ENCODE assay signal across 11 mouse cellular contexts in the genomic region with DNA sequence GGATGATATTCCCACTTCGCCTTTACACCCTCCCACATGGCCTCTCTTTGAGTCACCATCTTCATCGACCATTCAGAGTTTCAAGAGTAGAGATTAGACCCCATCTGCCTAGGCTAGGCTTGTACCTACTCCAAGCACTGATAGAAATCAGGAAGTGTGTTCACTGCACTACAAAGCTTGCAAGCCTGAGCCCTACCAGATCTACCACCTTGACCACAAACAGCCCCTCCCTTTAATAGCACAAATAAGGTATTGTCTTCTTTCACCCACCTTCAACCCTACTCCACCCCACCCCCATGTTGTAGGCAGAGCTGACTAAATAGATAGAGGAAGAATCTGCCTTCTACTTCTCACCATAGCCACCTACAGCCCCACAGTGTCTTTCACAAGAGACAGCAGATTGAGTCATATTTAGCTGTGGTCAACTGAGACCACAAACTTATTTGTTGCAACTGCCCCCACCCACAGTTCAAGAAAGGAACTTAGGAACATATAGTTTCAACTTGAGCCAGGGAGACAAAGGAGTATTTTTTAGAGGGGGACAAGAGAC. TPM values are rescaled to one million over a fixed set of nuclear protein-coding genes. Genes with fewer than 3 reads are reported as not detected.
DNase-seq lines count a peak whose midpoint lies in the region; ATAC-seq and TF ChIP-seq lines count a peak whose summit lies in the region.
"Had no signal": no experiment of that assay in that cellular context is flagged by ENCODE, and none has a peak within 500 bp of the region (broad histone marks: within the 10 kb centered on the region; RNA-seq: fewer than 3 reads in every experiment).

No protein-coding gene starts in this region.

- H3K36me3 ChIP-seq in splenic B cell, adult 2 months (ENCODE audit: control insufficient read depth, insufficient read depth, low read length, poor library complexity, severe bottlenecking): no peaks in the 10 kb centered on the region
- no peaks in the 10 kb centered on the region for H3K36me3 ChIP-seq in intestine, embryonic 16.5 days (ENCODE audit: control insufficient read depth, insufficient read depth, low read length)
- H3K36me3 ChIP-seq: heart, embryonic 15.5 days; neural tube, embryonic 12.5 days had no signal

- peaks cover 66% of the 10 kb centered on the region for H3K4me1 ChIP-seq in bone marrow macrophage, adult 2 months (ENCODE audit: control insufficient read depth, insufficient read depth, low read length)
- no peaks in the 10 kb centered on the region for H3K4me1 ChIP-seq in intestine, embryonic 16.5 days (ENCODE audit: control insufficient read depth, insufficient read depth, low read length)
- H3K4me1 ChIP-seq: heart, embryonic 15.5 days; neural tube, embryonic 12.5 days had no signal

- ATAC-seq in intestine, embryonic 16.5 days: no peak

- TF ChIP-seq CTCF in bone marrow macrophage, adult 2 months (IDR thresholded peaks at IDR 0.05; ENCODE audit: low read depth, low read length): no peak

- no peak overlapping the region for H3K9ac ChIP-seq in intestine, embryonic 16.5 days (ENCODE audit: low read depth, low read length)
- H3K9ac ChIP-seq: heart, embryonic 15.5 days; neural tube, embryonic 12.5 days had no signal

- no peaks in the 10 kb centered on the region for H3K27me3 ChIP-seq in splenic B cell, adult 2 months (ENCODE audit: control insufficient read depth, insufficient read depth, low read length, poor library complexity, severe bottlenecking)
- H3K27me3 ChIP-seq in intestine, embryonic 16.5 days (replicated peaks; ENCODE audit: control insufficient read depth, insufficient read depth, low read length): no peaks in the 10 kb centered on the region
- H3K27me3 ChIP-seq: heart, embryonic 15.5 days; neural tube, embryonic 12.5 days had no signal

- H3K9me3 ChIP-seq in intestine, embryonic 16.5 days (ENCODE audit: control insufficient read depth, low read length): no peaks in the 10 kb centered on the region
- H3K9me3 ChIP-seq: heart, embryonic 15.5 days; neural tube, embryonic 12.5 days had no signal

- peak overlapping the region; percentile 99 for H3K27ac ChIP-seq in bone marrow macrophage, adult 2 months (ENCODE audit: insufficient read depth, low read depth, low read length)
- H3K27ac ChIP-seq in intestine, embryonic 16.5 days (ENCODE audit: low read length): no peak overlapping the region
- H3K27ac ChIP-seq: gastrocnemius, adult 2 months; heart, embryonic 15.5 days; neural tube, embryonic 12.5 days had no signal

- TF ChIP-seq POLR2A in bone marrow macrophage, adult 2 months (IDR thresholded peaks at IDR 0.05; ENCODE audit: borderline replicate concordance, low read depth, low read length): no peak

- H3K4me2 ChIP-seq in intestine, embryonic 16.5 days (ENCODE audit: low read depth, low read length): no peak overlapping the region
- H3K4me2 ChIP-seq: heart, embryonic 15.5 days; neural tube, embryonic 12.5 days had no signal

- WGBS in intestine, embryonic 16.5 days: 69% methylated on average over 2 of the region's 2 CpGs

- DNase-seq in spleen, postnatal 36 days (ENCODE audit: low spot score in 2 of 2): peak; percentile 50 to 69
- no peak for DNase-seq in spleen, postnatal 14 days (ENCODE audit: low spot score in 2 of 2)
- peak; percentile 69 for DNase-seq in lung, postnatal 36 days
- peak; percentile 22 for DNase-seq in splenic B cell, adult 2 months (ENCODE audit: low read depth, low spot score)
- no peak for DNase-seq in adrenal gland, postnatal 10 days
- no peak for DNase-seq in embryo, embryonic 10.5 days (ENCODE audit: low spot score)
- DNase-seq: gastrocnemius, adult 2 months had no signal

- H3K4me3 ChIP-seq in bone marrow macrophage, adult 2 months (ENCODE audit: insufficient read depth, low read length): 0 out of 2 replicates have a peak overlapping the region, but pooled peaks have one; percentile 9
- no peak overlapping the region for H3K4me3 ChIP-seq in intestine, embryonic 16.5 days (ENCODE audit: low read length)
- H3K4me3 ChIP-seq: gastrocnemius, adult 2 months; heart, embryonic 15.5 days; neural tube, embryonic 12.5 days had no signal

RNA-seq across cellular contexts. Expression of gene Myo1f, which starts 8.1 kb away (rescaled TPM):
- 393 and 491 TPM in 2 replicates for polyA plus RNA-seq in bone marrow macrophage, adult 2 months (2012; ENCODE audit: insufficient read depth, insufficient read length, missing spikeins)
- 3.9 and 4.3 TPM in 2 replicates for polyA plus RNA-seq in intestine, embryonic 16.5 days (2015; fragmentation: Nextera tagmentation; extraction: Ambion mirVana)
- 1 to 10 TPM; 4.2 to 4.6 TPM for total RNA-seq in adrenal gland, postnatal 10 days (2021)

RNA-seq across cellular contexts. Expression of gene Adamts10, which starts 39.6 kb away (rescaled TPM):
- 46.6 and 53.4 TPM in 2 replicates for polyA plus RNA-seq in bone marrow macrophage, adult 2 months (2012; ENCODE audit: insufficient read depth, insufficient read length, missing spikeins)
- 33.1 and 35.8 TPM in 2 replicates for polyA plus RNA-seq in intestine, embryonic 16.5 days (2015; fragmentation: Nextera tagmentation; extraction: Ambion mirVana)
- 10 to 100 TPM; 37.1 to 56.8 TPM for total RNA-seq in adrenal gland, postnatal 10 days (2021)

Comparison
In these comparisons a context has a peak if more than half of its experiments do, and no peak if none do; other contexts are left out.
1. DNase-seq: peak in spleen, postnatal 36 days (2 of 2), lung, postnatal 36 days (single experiment) and splenic B cell, adult 2 months (single experiment); none in spleen, postnatal 14 days (0 of 2), adrenal gland, postnatal 10 days (single experiment) and embryo, embryonic 10.5 days (single experiment).
2. RNA of gene Myo1f, which starts 8.1 kb away (polyA plus RNA-seq): 393 to 491 TPM in bone marrow macrophage, adult 2 months; 3.9 to 4.3 TPM in intestine, embryonic 16.5 days; every median in the first group is over 10 times any median in the second.